Mouse (Mus musculus): ENCODE data around the gene Fbll1. TPM values are rescaled to one million over a fixed set of nuclear protein-coding genes. Genes with fewer than 3 reads are reported as not detected.
A peak's percentile ranks its signal among the peaks of the same experiment; 100 is the strongest.
"Not testable (repeated sequence)": the region's sequence is repeated elsewhere in the genome, so short reads cannot be mapped to it uniquely, and the experiment has no call there.

Gene Fbll1
- polyA plus RNA-seq, 1 experiment, result not detected

- Histone ChIP-seq H3K4me3 (ENCODE audit: low read depth, low read length) (no peak overlapping the region), H3K9me3 (replicated peaks; ENCODE audit: control insufficient read depth, insufficient read depth, low read length, poor library complexity, severe bottlenecking) (no peaks in the 10 kb centered on the region), H3K4me1 (ENCODE audit: control insufficient read depth, insufficient read depth, low read length) (no peaks in the 10 kb centered on the region), H3K36me3 (ENCODE audit: control insufficient read depth, insufficient read depth, low read length, poor library complexity, severe bottlenecking) (peaks cover 80% of the 10 kb centered on the region), H3K9ac (ENCODE audit: low read depth, poor library complexity, severe bottlenecking) (no peak overlapping the region), H3K27me3 (ENCODE audit: control insufficient read depth, insufficient read depth, low read length, poor library complexity, severe bottlenecking) (no peaks in the 10 kb centered on the region), H3K27ac (ENCODE audit: insufficient read depth, low read length) (no peak overlapping the region)
- TF ChIP-seq EP300 (IDR thresholded peaks at IDR 0.05; ENCODE audit: insufficient read depth, low read depth, low read length) (no peak), POLR2A (IDR thresholded peaks at IDR 0.05; ENCODE audit: insufficient read depth, low read length) (no peak), CTCF (IDR thresholded peaks at IDR 0.05; ENCODE audit: low read depth, low read length) (no peak)
These were observed 29.0 kb upstream of the Fbll1 start for GRCm38 (mm10) chr11:35827714-35828113.

GRCm38 (mm10) chr11:35816316-35816715 lies 17.6 kb upstream of the Fbll1 start:
- H3K4me3 ChIP-seq (ENCODE audit: low read depth, low read length), result no peak overlapping the region
- H3K27me3 ChIP-seq (ENCODE audit: control insufficient read depth, insufficient read depth, low read length, poor library complexity, severe bottlenecking), result no peaks in the 10 kb centered on the region
- H3K9ac ChIP-seq (ENCODE audit: low read depth, poor library complexity, severe bottlenecking), result no peak overlapping the region
- H3K27ac ChIP-seq (ENCODE audit: insufficient read depth, low read length), result no peak overlapping the region
- TF ChIP-seq POLR2A (IDR thresholded peaks at IDR 0.05; ENCODE audit: insufficient read depth, low read length), result no peak
- no peak for TF ChIP-seq CTCF (IDR thresholded peaks at IDR 0.05; ENCODE audit: low read depth, low read length)
- no peak for TF ChIP-seq EP300 (IDR thresholded peaks at IDR 0.05; ENCODE audit: insufficient read depth, low read depth, low read length)
- H3K4me1 ChIP-seq (ENCODE audit: control insufficient read depth, insufficient read depth, low read length), result no peaks in the 10 kb centered on the region
- H3K36me3 ChIP-seq (ENCODE audit: control insufficient read depth, insufficient read depth, low read length, poor library complexity, severe bottlenecking), result peaks cover 72% of the 10 kb centered on the region
- H3K9me3 ChIP-seq (replicated peaks; ENCODE audit: control insufficient read depth, insufficient read depth, low read length, poor library complexity, severe bottlenecking), result no peaks in the 10 kb centered on the region

GRCm38 (mm10) chr11:35811458-35811857 lies 12.8 kb upstream of the Fbll1 start:
- H3K36me3 ChIP-seq (ENCODE audit: control insufficient read depth, insufficient read depth, low read length, poor library complexity, severe bottlenecking), result peaks cover 57% of the 10 kb centered on the region
- no peak overlapping the region for H3K27ac ChIP-seq (ENCODE audit: insufficient read depth, low read length)
- no peaks in the 10 kb centered on the region for H3K27me3 ChIP-seq (ENCODE audit: control insufficient read depth, insufficient read depth, low read length, poor library complexity, severe bottlenecking)
- no peak overlapping the region for H3K4me3 ChIP-seq (ENCODE audit: low read depth, low read length)
- no peaks in the 10 kb centered on the region for H3K4me1 ChIP-seq (ENCODE audit: control insufficient read depth, insufficient read depth, low read length)
- H3K9me3 ChIP-seq (replicated peaks; ENCODE audit: control insufficient read depth, insufficient read depth, low read length, poor library complexity, severe bottlenecking), result no peaks in the 10 kb centered on the region
- H3K9ac ChIP-seq (ENCODE audit: low read depth, poor library complexity, severe bottlenecking), result no peak overlapping the region
- no peak for TF ChIP-seq CTCF (IDR thresholded peaks at IDR 0.05; ENCODE audit: low read depth, low read length)
- TF ChIP-seq EP300 (IDR thresholded peaks at IDR 0.05; ENCODE audit: insufficient read depth, low read depth, low read length), result no peak
- no peak for TF ChIP-seq POLR2A (IDR thresholded peaks at IDR 0.05; ENCODE audit: insufficient read depth, low read length)

GRCm38 (mm10) chr11:35801332-35801731 lies 2.6 kb upstream of the Fbll1 start:
- no peaks in the 10 kb centered on the region for H3K4me1 ChIP-seq (ENCODE audit: control insufficient read depth, insufficient read depth, low read length)
- peaks cover 15% of the 10 kb centered on the region for H3K27me3 ChIP-seq (ENCODE audit: control insufficient read depth, insufficient read depth, low read length, poor library complexity, severe bottlenecking)
- no peak overlapping the region for H3K9ac ChIP-seq (ENCODE audit: low read depth, poor library complexity, severe bottlenecking)
- H3K4me3 ChIP-seq (ENCODE audit: low read depth, low read length), result no peak overlapping the region
- no peaks in the 10 kb centered on the region for H3K9me3 ChIP-seq (replicated peaks; ENCODE audit: control insufficient read depth, insufficient read depth, low read length, poor library complexity, severe bottlenecking)
- TF ChIP-seq CTCF (IDR thresholded peaks at IDR 0.05; ENCODE audit: low read depth, low read length), result no peak
- TF ChIP-seq POLR2A (IDR thresholded peaks at IDR 0.05; ENCODE audit: insufficient read depth, low read length), result no peak
- no peak for TF ChIP-seq EP300 (IDR thresholded peaks at IDR 0.05; ENCODE audit: insufficient read depth, low read depth, low read length)
- H3K36me3 ChIP-seq (ENCODE audit: control insufficient read depth, insufficient read depth, low read length, poor library complexity, severe bottlenecking), result no peaks in the 10 kb centered on the region
- no peak overlapping the region for H3K27ac ChIP-seq (ENCODE audit: insufficient read depth, low read length)

- H3K4me1 ChIP-seq (ENCODE audit: control insufficient read depth, insufficient read depth, low read length), result no peaks in the 10 kb centered on the region
- no peak overlapping the region for H3K27ac ChIP-seq (ENCODE audit: insufficient read depth, low read length)
- H3K9ac ChIP-seq (ENCODE audit: low read depth, poor library complexity, severe bottlenecking), result 0 out of 2 replicates have a peak overlapping the region, but pooled peaks have one; percentile 24
- no peaks in the 10 kb centered on the region for H3K9me3 ChIP-seq (replicated peaks; ENCODE audit: control insufficient read depth, insufficient read depth, low read length, poor library complexity, severe bottlenecking)
- no peaks in the 10 kb centered on the region for H3K36me3 ChIP-seq (ENCODE audit: control insufficient read depth, insufficient read depth, low read length, poor library complexity, severe bottlenecking)
- H3K27me3 ChIP-seq (ENCODE audit: control insufficient read depth, insufficient read depth, low read length, poor library complexity, severe bottlenecking), result peaks cover 15% of the 10 kb centered on the region
- H3K4me3 ChIP-seq (ENCODE audit: low read depth, low read length), result peak overlapping the region; percentile 26
- no peak for TF ChIP-seq POLR2A (IDR thresholded peaks at IDR 0.05; ENCODE audit: insufficient read depth, low read length)
- no peak for TF ChIP-seq EP300 (IDR thresholded peaks at IDR 0.05; ENCODE audit: insufficient read depth, low read depth, low read length)
- TF ChIP-seq CTCF (IDR thresholded peaks at IDR 0.05; ENCODE audit: low read depth, low read length), result no peak
These were observed 226 bp downstream of the Fbll1 start for GRCm38 (mm10) chr11:35798495-35798820.

GRCm38 (mm10) chr11:35797751-35798494 lies 761 bp downstream of the Fbll1 start:
- no peak for TF ChIP-seq POLR2A (IDR thresholded peaks at IDR 0.05; ENCODE audit: insufficient read depth, low read length)
- TF ChIP-seq CTCF (IDR thresholded peaks at IDR 0.05; ENCODE audit: low read depth, low read length), result no peak
- no peak for TF ChIP-seq EP300 (IDR thresholded peaks at IDR 0.05; ENCODE audit: insufficient read depth, low read depth, low read length)
- H3K36me3 ChIP-seq (ENCODE audit: control insufficient read depth, insufficient read depth, low read length, poor library complexity, severe bottlenecking), result no peaks in the 10 kb centered on the region
- H3K4me3 ChIP-seq (ENCODE audit: low read depth, low read length), result peak overlapping the region; percentile 61
- no peaks in the 10 kb centered on the region for H3K4me1 ChIP-seq (ENCODE audit: control insufficient read depth, insufficient read depth, low read length)
- peaks cover 15% of the 10 kb centered on the region for H3K27me3 ChIP-seq (ENCODE audit: control insufficient read depth, insufficient read depth, low read length, poor library complexity, severe bottlenecking)
- H3K27ac ChIP-seq (ENCODE audit: insufficient read depth, low read length), result no peak overlapping the region
- no peaks in the 10 kb centered on the region for H3K9me3 ChIP-seq (replicated peaks; ENCODE audit: control insufficient read depth, insufficient read depth, low read length, poor library complexity, severe bottlenecking)
- 0 out of 2 replicates have a peak overlapping the region, but pooled peaks have one; percentile 24 for H3K9ac ChIP-seq (ENCODE audit: low read depth, poor library complexity, severe bottlenecking)

GRCm38 (mm10) chr11:35792800-35793199 lies 5.9 kb downstream of the Fbll1 start:
- H3K9me3 ChIP-seq (replicated peaks; ENCODE audit: control insufficient read depth, insufficient read depth, low read length, poor library complexity, severe bottlenecking); H3K4me1 ChIP-seq (ENCODE audit: control insufficient read depth, insufficient read depth, low read length); H3K27me3 ChIP-seq (ENCODE audit: control insufficient read depth, insufficient read depth, low read length, poor library complexity, severe bottlenecking); H3K27ac ChIP-seq (ENCODE audit: insufficient read depth, low read length); H3K9ac ChIP-seq (ENCODE audit: low read depth, poor library complexity, severe bottlenecking); H3K4me3 ChIP-seq (ENCODE audit: low read depth, low read length): not testable (repeated sequence)
- H3K36me3 ChIP-seq (ENCODE audit: control insufficient read depth, insufficient read depth, low read length, poor library complexity, severe bottlenecking), result peaks cover 14% of the 10 kb centered on the region
